ENCODE assay signal across 8 mouse cellular contexts in genomic region chr2:25460551-25461309, GRCm38 (mm10). TPM values are rescaled to one million over a fixed set of nuclear protein-coding genes. Genes with fewer than 3 reads are reported as not detected.
DNase-seq lines count a peak whose midpoint lies in the region; ATAC-seq lines count a peak whose summit lies in the region.

TSS of gene Paxx (minus strand) at chr2:25461094.

- no peaks in the 10 kb centered on the region for H3K36me3 ChIP-seq in hindbrain, embryonic 11.5 days (ENCODE audit: control insufficient read depth, insufficient read depth, low read length)

- peak within 1 kb of the TSS; percentile 84 for H3K27ac ChIP-seq in hindbrain, embryonic 11.5 days (ENCODE audit: low read depth, low read length)

- H3K9me3 ChIP-seq in hindbrain, embryonic 11.5 days (ENCODE audit: control insufficient read depth, low read length), result no peaks in the 10 kb centered on the region

- H3K4me1 ChIP-seq in hindbrain, embryonic 11.5 days (replicated peaks; ENCODE audit: control insufficient read depth, insufficient read depth, low read length), result peaks cover 4% of the 10 kb centered on the region; the same call in 1 of the 2 replicates

- peak within 1 kb of the TSS; percentile 83 for H3K9ac ChIP-seq in hindbrain, embryonic 11.5 days (ENCODE audit: low read depth, low read length)

- H3K4me2 ChIP-seq in hindbrain, embryonic 11.5 days (replicated peaks; ENCODE audit: low read depth, low read length), result peak within 1 kb of the TSS; percentile 52

- H3K4me3 ChIP-seq in hindbrain, embryonic 11.5 days (ENCODE audit: low read depth, low read length), result peak within 1 kb of the TSS; percentile 66

- peak; percentile 94 for ATAC-seq in hindbrain, embryonic 11.5 days (ENCODE audit: low FRiP score)

- WGBS in hindbrain, embryonic 11.5 days, result under 1% methylated on average over 48 of the region's 48 CpGs

- DNase-seq in Muller cell, postnatal 12 days (ENCODE audit: inconsistent ontology term), result peak; percentile 96
- DNase-seq in cerebellum, adult 9-11 months, result peak; percentile 97
- DNase-seq in frontal cortex, adult 2 months (ENCODE audit: extremely low spot score in 1 of 2, low spot score in 1 of 2), result peak; percentile 94 to 96
- peak; percentile 88 for DNase-seq in hindbrain, embryonic 11.5 days (ENCODE audit: low spot score)
- peak; percentile 85 to 87 for DNase-seq in layer of hippocampus, postnatal 10 days (ENCODE audit: low spot score in 2 of 2)
- peak; percentile 96 for DNase-seq in lung, postnatal 10 days
- DNase-seq in ovary, postnatal 36 days (ENCODE audit: low spot score), result peak; percentile 88
- peak; percentile 94 for DNase-seq in thymus, postnatal 25 days

- no peaks in the 10 kb centered on the region for H3K27me3 ChIP-seq in hindbrain, embryonic 11.5 days (ENCODE audit: control insufficient read depth, insufficient read depth, low read length)

RNA-seq across cellular contexts. Expression of gene Paxx, which starts in this region (rescaled TPM):
- polyA plus RNA-seq in frontal cortex, adult 2 months (2012; rRNA removed), result 110 and 114 TPM in 2 replicates
- polyA plus RNA-seq in hindbrain, embryonic 11.5 days (2014; fragmentation: Nextera tagmentation; extraction: Ambion mirVana), result 27.6 and 28.0 TPM in 2 replicates
- total RNA-seq in layer of hippocampus, postnatal 10 days (2021), result 10 to 100 TPM; 56.1 to 68.6 TPM

Comparison
In these comparisons a context has a peak if more than half of its experiments do, and no peak if none do; other contexts are left out.
1. Peak in every context shown above with its lines: DNase-seq, ATAC-seq, H3K4me3 ChIP-seq and H3K27ac ChIP-seq.